Mouse (Mus musculus) midbrain, embryonic 15.5 days (tissue): ENCODE measurements at regions not wholly inside any gene's neighbourhood (a gene's known extent, or its start where the extent isn't known, plus 50 kb on each side); places are given as distances from the start of the nearest gene placed in this dataset.

ENCODE experiments used
- ATAC-seq: fragments of 200-750 bp; cut with Nextera tagmentation; replicated peaks from 2 replicates; pipeline ENCODE4 v1.8.0; 2017; ENCODE audit warnings: moderate TSS enrichment
- H3K27ac ChIP-seq: fragments of 300-500 bp; sonication (generic); 2 replicates; pipeline ENCODE4 v1.5.1; 2015; ENCODE audit warnings: mild to moderate bottlenecking, inconsistent platforms
- H3K27me3 ChIP-seq: fragments of 300-500 bp; sonication (generic); replicated peaks from 2 replicates; pipeline ENCODE4 v1.6.1; 2015; ENCODE audit warnings: inconsistent platforms
- H3K36me3 ChIP-seq: fragments of 300-500 bp; sonication (generic); replicated peaks from 2 replicates; pipeline ENCODE4 v1.6.1; 2015; ENCODE audit warnings: inconsistent platforms
- H3K4me1 ChIP-seq: fragments of 300-500 bp; sonication (generic); 2 replicates; pipeline ENCODE4 v1.6.1; 2015; ENCODE audit warnings: inconsistent platforms
- H3K4me2 ChIP-seq: fragments of 300-500 bp; sonication (generic); 2 replicates; pipeline ENCODE4 v1.6.1; 2015; ENCODE audit warnings: inconsistent platforms, mild to moderate bottlenecking, moderate library complexity
- H3K4me3 ChIP-seq: fragments of 300-500 bp; sonication (generic); 2 replicates; pipeline ENCODE4 v1.5.1; 2015; ENCODE audit warnings: mild to moderate bottlenecking, inconsistent platforms
- H3K9ac ChIP-seq: fragments of 300-500 bp; sonication (generic); 2 replicates; pipeline ENCODE4 v1.6.1; 2015; ENCODE audit warnings: mild to moderate bottlenecking, inconsistent platforms
- H3K9me3 ChIP-seq: fragments of 300-500 bp; sonication (generic); 2 replicates; pipeline ENCODE4 v1.6.1; 2016; ENCODE audit warnings: inconsistent platforms
- WGBS: fragments of 180-500 bp; shearing (Covaris S2); methylation state at CpG from one replicate; pipeline ENCODE4 v1.1.7; 2015; ENCODE audit warnings: mixed read lengths; 5-methylcytosine and 5-hydroxymethylcytosine counted together

DNA sequence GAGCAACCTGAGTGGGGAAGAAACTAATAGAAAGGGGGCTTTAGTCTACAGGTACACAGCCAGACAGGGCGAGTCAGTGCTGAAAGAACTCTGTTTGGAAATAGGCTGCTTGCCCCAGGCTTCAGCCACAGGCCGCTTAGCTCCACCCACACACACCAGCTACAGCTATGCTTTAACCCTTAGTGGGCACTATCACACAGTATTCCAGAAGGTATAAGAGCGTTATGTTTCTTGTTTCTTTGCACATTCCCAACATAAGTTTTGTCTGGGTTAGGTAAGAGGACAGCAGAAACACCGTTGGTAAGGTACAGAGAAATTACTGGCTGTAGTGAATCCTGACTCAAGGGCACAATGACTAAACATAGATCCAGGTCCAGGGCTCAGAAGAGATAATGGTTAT lies 165.8 kb downstream of the Spry2 start:
- 0 out of 2 replicates have a peak overlapping the region, but pooled peaks have one; percentile 6 for H3K4me2 ChIP-seq
- 9% methylated on average over 4 of the region's 4 CpGs for WGBS
- H3K4me3 ChIP-seq: no peak overlapping the region
- no peak overlapping the region for H3K9ac ChIP-seq
- ATAC-seq: peak; percentile 67
- H3K9me3 ChIP-seq: no peaks in the 10 kb centered on the region
- H3K27ac ChIP-seq: no peak overlapping the region
- peaks cover 28% of the 10 kb centered on the region for H3K4me1 ChIP-seq
- no peaks in the 10 kb centered on the region for H3K27me3 ChIP-seq
- H3K36me3 ChIP-seq: no peaks in the 10 kb centered on the region

DNA sequence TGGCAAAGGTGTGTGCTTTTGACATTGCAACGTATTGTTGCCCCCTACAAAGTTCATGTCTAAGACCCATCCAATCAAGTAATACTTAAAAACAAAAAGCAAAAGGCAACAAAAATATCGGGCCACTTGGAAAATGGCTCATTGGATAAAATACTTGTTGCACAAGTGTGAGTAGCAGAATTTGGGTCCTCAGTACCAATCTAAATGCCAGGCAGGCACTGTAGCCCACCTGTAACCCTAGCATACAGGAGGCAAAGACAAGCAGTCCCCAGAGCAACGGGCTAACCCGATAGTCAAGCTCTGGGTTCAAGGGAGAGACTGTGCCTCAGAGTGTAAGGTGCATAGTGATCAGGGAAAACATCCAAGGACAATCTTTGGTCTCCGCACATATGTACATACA lies 167.8 kb downstream of the Spry2 start:
- Histone ChIP-seq H3K4me3 (no peak overlapping the region), H3K9ac (no peak overlapping the region), H3K4me1 (peaks cover 33% of the 10 kb centered on the region), H3K4me2 (no peak overlapping the region), H3K27me3 (no peaks in the 10 kb centered on the region), H3K27ac (no peak overlapping the region), H3K36me3 (no peaks in the 10 kb centered on the region), H3K9me3 (no peaks in the 10 kb centered on the region)
- WGBS: 95% methylated on average over 5 of the region's 5 CpGs
- no peak for ATAC-seq

DNA sequence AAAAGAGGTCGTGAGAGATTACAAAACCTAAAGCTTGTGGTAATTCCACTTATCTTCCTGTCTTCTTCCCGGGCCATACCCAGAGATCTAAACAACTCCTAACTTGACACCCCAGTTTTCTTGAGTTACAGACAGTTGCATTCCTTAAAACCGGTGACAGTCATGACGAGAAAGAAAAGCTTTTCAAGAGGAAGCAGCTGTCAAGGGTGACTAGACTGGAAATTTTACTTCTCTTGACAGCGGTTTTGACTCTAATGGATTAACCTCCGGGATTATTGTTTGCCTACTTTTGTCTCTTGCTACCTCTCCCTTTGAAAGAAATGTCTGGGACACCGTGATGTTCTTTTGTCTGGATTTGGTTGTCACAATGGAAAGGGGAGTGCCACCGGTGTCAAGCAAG lies 170.9 kb downstream of the Spry2 start:
- Histone ChIP-seq H3K9ac (no peak overlapping the region), H3K36me3 (no peaks in the 10 kb centered on the region), H3K4me2 (no peak overlapping the region), H3K27me3 (no peaks in the 10 kb centered on the region), H3K4me3 (no peak overlapping the region), H3K27ac (no peak overlapping the region), H3K9me3 (no peaks in the 10 kb centered on the region), H3K4me1 (peaks cover 8% of the 10 kb centered on the region)
- no peak for ATAC-seq
- 11% methylated on average over 8 of the region's 8 CpGs for WGBS

DNA sequence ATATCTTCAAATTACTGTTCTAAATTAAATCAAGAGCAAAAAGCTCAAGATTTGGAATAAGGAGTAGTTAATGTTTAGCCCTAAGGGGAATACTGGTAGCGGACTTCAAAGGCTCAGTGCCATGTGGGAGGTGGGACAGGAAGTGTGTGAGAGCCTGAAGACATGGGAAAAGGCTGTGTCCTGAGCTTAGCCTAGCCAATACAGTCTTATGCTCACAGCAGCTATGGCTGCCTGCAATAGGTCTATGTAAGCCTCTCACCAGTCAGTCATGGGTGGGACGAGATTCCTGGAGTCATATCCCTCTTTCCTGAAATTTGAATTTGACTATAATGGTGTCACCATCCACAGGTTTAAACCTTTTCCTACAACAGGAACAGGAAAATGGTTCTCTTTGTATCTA lies 173.7 kb downstream of the Spry2 start:
- Histone ChIP-seq H3K4me2 (no peak overlapping the region), H3K9ac (no peak overlapping the region), H3K36me3 (no peaks in the 10 kb centered on the region), H3K27ac (no peak overlapping the region), H3K9me3 (no peaks in the 10 kb centered on the region), H3K4me1 (peaks cover 6% of the 10 kb centered on the region; the same call in 1 of the 2 replicates), H3K27me3 (no peaks in the 10 kb centered on the region), H3K4me3 (no peak overlapping the region)
- WGBS: 81% methylated on average over 2 of the region's 2 CpGs
- ATAC-seq: no peak

DNA sequence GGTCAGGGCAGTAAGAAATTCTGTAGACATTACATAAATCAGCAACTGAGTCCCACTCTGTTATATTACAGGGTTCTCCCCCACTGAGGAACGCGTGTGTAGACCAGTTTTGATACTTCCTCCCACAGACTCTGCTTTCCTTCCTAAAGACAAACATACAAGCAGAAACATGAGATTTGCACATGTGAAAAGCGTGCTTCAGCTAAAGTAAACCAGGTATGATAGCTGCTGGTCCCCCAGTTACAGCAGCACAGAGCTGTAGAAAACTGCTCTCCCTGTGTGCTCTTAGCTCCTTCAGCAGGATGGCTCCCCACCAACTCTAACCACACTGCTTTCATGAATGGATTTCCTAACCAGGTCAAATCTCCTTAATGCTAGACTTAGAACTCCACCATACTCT lies 175.0 kb downstream of the Spry2 start:
- no peaks in the 10 kb centered on the region for H3K36me3 ChIP-seq
- no peak overlapping the region for H3K27ac ChIP-seq
- no peak overlapping the region for H3K9ac ChIP-seq
- no peak for ATAC-seq
- H3K27me3 ChIP-seq: no peaks in the 10 kb centered on the region
- H3K9me3 ChIP-seq: no peaks in the 10 kb centered on the region
- H3K4me1 ChIP-seq: peaks cover 6% of the 10 kb centered on the region; the same call in 1 of the 2 replicates
- no peak overlapping the region for H3K4me3 ChIP-seq
- WGBS: 88% methylated on average over 3 of the region's 3 CpGs
- H3K4me2 ChIP-seq: no peak overlapping the region

DNA sequence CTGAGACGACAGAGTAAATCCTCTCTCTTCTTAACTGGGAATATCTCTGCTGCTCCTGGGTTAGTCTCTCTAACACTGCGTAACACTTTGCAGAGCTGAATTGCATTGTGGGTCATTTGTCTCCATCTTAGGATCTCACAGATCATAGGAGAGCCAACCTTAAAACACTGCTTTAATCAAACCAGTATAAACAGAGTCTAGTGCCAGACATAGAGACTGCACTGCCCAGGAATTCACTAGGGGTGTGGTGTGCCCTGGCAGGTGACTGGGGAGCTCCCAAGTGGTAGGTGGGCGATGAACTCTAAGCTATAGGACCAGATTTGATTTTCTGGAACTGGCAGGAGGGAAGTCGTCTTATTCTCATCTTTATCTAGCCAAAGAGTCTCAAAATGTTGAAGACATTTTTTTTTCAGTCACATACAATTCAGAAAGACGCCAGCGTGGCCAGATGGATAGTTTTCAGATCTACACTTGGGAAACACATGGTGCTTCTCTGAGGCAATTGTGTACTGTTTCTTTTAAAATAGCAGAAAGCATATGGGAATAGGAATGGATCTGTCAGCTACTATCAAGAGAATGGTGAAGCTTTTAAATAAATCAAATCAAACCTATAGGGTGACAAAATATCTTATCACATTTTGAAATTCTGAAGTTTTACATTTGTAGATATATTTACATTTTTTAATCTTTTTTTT lies 175.7 kb downstream of the Spry2 start:
- Histone ChIP-seq H3K9me3 (no peaks in the 10 kb centered on the region), H3K36me3 (no peaks in the 10 kb centered on the region), H3K27me3 (no peaks in the 10 kb centered on the region), H3K9ac (no peak overlapping the region), H3K4me1 (peaks cover 6% of the 10 kb centered on the region; the same call in 1 of the 2 replicates), H3K4me2 (no peak overlapping the region), H3K4me3 (no peak overlapping the region), H3K27ac (no peak overlapping the region)
- WGBS: 82% methylated on average over 6 of the region's 6 CpGs
- no peak for ATAC-seq

DNA sequence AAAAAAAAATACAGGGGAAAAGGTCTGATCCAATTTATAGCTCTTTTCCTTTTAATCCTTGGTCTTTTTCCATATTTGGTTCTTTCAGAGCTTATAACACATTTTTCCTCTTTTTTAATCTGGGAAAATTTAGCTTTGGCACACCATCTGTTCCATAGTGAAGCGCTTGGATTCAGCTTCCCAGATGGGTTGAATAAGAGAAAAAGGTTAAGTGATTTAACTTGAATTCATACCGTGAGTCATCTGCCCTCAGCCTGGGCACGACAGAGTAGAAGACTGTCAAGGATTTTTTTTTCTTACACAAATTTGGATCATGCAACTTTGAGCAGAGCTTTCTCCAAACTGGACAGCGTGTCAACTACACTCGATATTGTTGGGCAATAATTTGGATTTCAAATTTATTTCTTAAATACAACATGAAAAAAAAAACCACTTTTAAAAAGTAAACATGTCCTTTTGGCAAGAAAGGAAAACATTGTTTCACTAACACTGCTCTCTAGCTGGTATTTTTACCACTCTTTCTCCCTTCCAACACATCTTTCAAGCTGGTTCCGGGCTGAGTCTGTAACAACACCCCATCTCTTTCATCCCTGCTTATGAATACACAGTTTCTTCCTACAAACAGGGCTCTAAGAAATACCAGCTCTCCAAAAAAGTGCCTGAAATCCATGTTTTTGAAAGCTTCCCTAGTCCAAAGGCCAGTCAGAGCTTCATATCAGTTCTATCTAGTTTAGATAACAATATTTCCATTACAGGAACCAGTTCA lies 177.8 kb downstream of the Spry2 start:
- no peak overlapping the region for H3K4me3 ChIP-seq
- H3K9me3 ChIP-seq: no peaks in the 10 kb centered on the region
- no peak for ATAC-seq
- H3K4me2 ChIP-seq: no peak overlapping the region
- WGBS: 77% methylated on average over 6 of the region's 6 CpGs
- no peak overlapping the region for H3K9ac ChIP-seq
- no peaks in the 10 kb centered on the region for H3K36me3 ChIP-seq
- no peaks in the 10 kb centered on the region for H3K27me3 ChIP-seq
- H3K4me1 ChIP-seq: no peaks in the 10 kb centered on the region
- H3K27ac ChIP-seq: no peak overlapping the region

DNA sequence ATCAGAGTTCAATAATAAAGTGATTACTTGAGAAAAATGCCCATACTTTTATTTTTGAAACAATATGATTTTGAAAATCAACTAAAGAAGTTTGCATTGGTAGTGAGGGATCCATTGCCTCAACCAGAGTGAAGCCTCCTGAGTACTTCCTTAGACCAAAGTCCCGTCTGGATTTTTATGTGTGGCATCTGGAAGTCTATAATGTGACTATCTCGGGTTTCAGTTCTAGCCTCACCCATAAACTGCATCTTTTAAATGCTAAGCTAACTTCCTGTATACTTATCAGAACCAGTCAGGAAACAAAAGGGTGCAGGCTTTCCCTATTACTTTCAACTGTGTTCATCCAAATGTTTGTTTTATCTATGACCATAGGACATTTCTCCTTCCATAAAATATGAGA lies 178.8 kb downstream of the Spry2 start:
- ATAC-seq: no peak
- H3K4me3 ChIP-seq: no peak overlapping the region
- no peaks in the 10 kb centered on the region for H3K27me3 ChIP-seq
- H3K9me3 ChIP-seq: no peaks in the 10 kb centered on the region
- H3K4me2 ChIP-seq: no peak overlapping the region
- no peak overlapping the region for H3K9ac ChIP-seq
- H3K4me1 ChIP-seq: no peaks in the 10 kb centered on the region
- 83% methylated on average over 2 of the region's 2 CpGs for WGBS
- H3K36me3 ChIP-seq: no peaks in the 10 kb centered on the region
- H3K27ac ChIP-seq: no peak overlapping the region

DNA sequence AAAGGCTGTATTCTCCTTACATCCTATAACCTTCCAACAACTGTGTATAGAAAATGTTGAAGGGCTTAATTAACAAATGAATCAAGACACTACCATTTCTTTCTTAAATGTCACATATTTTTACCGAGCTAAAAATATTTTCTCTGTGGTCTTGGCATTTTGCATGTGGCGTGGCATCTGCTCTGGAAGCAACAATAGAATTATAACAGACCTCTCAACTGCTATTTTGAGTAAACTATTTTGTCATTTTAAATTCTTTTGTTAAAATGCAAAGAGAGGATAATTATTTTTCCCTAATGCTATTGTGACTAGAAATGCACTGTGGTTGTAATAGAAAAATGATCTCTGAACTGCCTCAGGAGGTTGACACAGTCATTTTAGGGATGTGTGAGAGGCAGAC lies 187.9 kb downstream of the Spry2 start:
- no peak overlapping the region for H3K9ac ChIP-seq
- no peaks in the 10 kb centered on the region for H3K36me3 ChIP-seq
- 70% methylated on average over 2 of the region's 2 CpGs for WGBS
- no peak for ATAC-seq
- no peaks in the 10 kb centered on the region for H3K4me1 ChIP-seq
- no peak overlapping the region for H3K4me3 ChIP-seq
- no peak overlapping the region for H3K27ac ChIP-seq
- no peaks in the 10 kb centered on the region for H3K9me3 ChIP-seq
- H3K4me2 ChIP-seq: no peak overlapping the region
- no peaks in the 10 kb centered on the region for H3K27me3 ChIP-seq

DNA sequence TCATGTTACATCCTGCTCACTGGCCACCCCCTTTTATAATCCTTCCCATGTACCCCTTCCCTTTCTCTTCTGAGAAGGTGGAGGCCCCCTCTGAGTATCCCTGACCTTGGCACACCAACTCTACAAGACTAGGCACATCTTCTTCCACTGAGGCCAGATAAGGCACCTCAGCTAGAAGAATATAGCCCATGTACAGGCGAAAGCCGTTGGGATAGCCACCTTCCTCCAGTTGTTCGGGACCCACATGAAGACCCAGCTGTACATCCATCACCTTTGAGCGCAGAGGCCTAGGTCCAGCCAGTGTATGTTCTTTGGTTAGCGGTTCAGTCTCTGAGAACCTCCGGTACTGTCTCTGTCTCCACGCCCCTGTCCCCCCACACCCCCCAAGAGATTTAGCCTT lies 189.9 kb downstream of the Spry2 start:
- H3K4me1 ChIP-seq: no peaks in the 10 kb centered on the region
- H3K9me3 ChIP-seq: no peaks in the 10 kb centered on the region
- WGBS: 94% methylated on average over 7 of the region's 7 CpGs
- no peak overlapping the region for H3K9ac ChIP-seq
- H3K4me3 ChIP-seq: no peak overlapping the region
- H3K36me3 ChIP-seq: no peaks in the 10 kb centered on the region
- no peak overlapping the region for H3K4me2 ChIP-seq
- no peaks in the 10 kb centered on the region for H3K27me3 ChIP-seq
- ATAC-seq: no peak
- H3K27ac ChIP-seq: no peak overlapping the region

DNA sequence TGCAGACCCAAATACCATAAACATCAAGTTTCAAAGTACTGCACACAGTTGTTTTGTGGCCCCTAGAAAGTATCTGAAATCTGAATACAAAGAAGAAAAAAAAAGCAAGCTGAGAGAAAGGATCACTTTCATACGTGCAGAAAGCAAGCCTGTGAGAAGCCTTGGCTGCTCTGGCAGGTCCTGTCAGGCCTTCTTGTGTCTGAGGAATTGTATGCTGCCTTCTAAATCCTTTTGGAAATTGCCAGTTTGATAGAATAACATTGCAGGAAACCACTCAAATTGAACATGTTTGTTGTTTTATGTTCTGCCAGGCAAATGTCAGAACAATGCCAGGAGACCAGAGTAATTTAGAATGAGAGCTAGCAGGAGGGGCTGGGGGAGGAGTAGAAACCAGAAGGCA lies 198.0 kb downstream of the Spry2 start:
- Histone ChIP-seq H3K4me1 (no peaks in the 10 kb centered on the region), H3K27me3 (no peaks in the 10 kb centered on the region; the same call in 1 of the 2 replicates), H3K4me2 (no peak overlapping the region), H3K36me3 (no peaks in the 10 kb centered on the region), H3K27ac (no peak overlapping the region), H3K4me3 (no peak overlapping the region), H3K9ac (no peak overlapping the region), H3K9me3 (no peaks in the 10 kb centered on the region)
- no peak for ATAC-seq
- WGBS: 28% methylated on average over 1 of the region's 1 CpGs

DNA sequence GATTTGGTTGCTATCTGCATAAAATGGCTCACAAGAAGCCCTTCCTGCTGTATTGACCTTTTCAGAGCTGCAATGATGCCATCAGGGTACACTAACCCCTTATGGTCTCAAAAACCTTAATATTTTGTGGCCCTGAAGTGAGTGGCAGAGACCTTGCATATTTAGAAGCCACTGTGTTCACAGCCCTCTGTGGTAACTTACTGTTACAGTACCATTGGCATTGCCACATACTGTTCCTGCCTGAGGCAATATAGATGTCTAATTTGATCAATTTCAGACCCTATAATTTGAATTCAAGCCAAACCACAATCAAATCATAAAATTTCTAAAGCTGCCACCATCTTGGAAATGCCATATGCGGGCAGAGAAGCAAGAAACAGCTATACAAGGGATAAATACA lies 198.5 kb downstream of the Spry2 start:
- Histone ChIP-seq H3K27ac (no peak overlapping the region), H3K4me2 (no peak overlapping the region), H3K4me3 (no peak overlapping the region), H3K27me3 (no peaks in the 10 kb centered on the region; the same call in 1 of the 2 replicates), H3K4me1 (no peaks in the 10 kb centered on the region), H3K9ac (no peak overlapping the region), H3K36me3 (no peaks in the 10 kb centered on the region), H3K9me3 (no peaks in the 10 kb centered on the region)
- no peak for ATAC-seq
- WGBS: 92% methylated on average over 1 of the region's 1 CpGs

DNA sequence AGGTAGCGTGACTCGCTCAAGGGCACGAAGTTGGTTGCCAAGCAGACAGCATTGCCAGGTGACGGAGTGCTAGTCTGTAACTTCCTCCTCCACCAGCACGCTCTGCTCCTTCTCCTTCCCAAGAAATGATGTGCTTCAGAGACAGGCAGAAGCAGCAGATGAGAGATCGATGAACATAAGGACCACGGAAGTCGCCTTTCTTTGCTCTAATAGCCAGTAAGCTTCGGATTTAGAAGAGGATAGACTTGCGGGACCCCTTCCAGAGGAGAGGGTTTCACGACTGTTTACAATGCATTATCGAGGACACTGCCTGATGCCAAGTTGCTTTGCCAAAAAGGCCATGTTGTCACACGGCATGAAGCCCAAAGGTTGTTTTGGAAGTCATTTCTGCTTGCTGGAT lies 199.2 kb downstream of the Spry2 start:
- Histone ChIP-seq H3K36me3 (no peaks in the 10 kb centered on the region), H3K9ac (no peak overlapping the region), H3K27ac (no peak overlapping the region), H3K9me3 (no peaks in the 10 kb centered on the region), H3K4me1 (no peaks in the 10 kb centered on the region), H3K4me3 (no peak overlapping the region), H3K4me2 (no peak overlapping the region), H3K27me3 (no peaks in the 10 kb centered on the region; the same call in 1 of the 2 replicates)
- 89% methylated on average over 13 of the region's 13 CpGs for WGBS
- ATAC-seq: no peak
